Mouse (Mus musculus): Measurements from ENCODE around the gene Col27a1. TPM values are rescaled to one million over a fixed set of nuclear protein-coding genes. Genes with fewer than 3 reads are reported as not detected.
A peak's percentile ranks its signal among the peaks of the same experiment; 100 is the strongest.

The Col27a1 gene
- polyA plus RNA-seq, 1 experiment from 2014 or later = 32.6 TPM

MicroRNAs within 50 kb of the gene (microRNA counts, 519-probe panel; counts per million panel counts)
- 2,562 counts per million, percentile 53 among the panel's probes with 10 or more counts for microRNA mmu-miR-455

Small RNA genes within 50 kb of the gene (microRNA-seq; reads per million reads assigned to microRNA genes)
- 3,350 reads per million, percentile 85 among the genes with 10 or more reads in this experiment for gene Mir455

Other genes starting within 250 kb of the Col27a1 start
- 26.2 and 32.5 TPM in 2 replicates for gene Zfp618, start 248.4 kb upstream of the Col27a1 start, polyA plus RNA-seq (2015; fragmentation: Nextera tagmentation; extraction: Ambion mirVana)
- 0.50 and 2.8 TPM in 2 replicates for gene Ambp, start 59.2 kb upstream of the Col27a1 start, polyA plus RNA-seq (2015; fragmentation: Nextera tagmentation; extraction: Ambion mirVana)
- gene Kif12, start 41.9 kb upstream of the Col27a1 start, polyA plus RNA-seq (2015; fragmentation: Nextera tagmentation; extraction: Ambion mirVana) = 0.22 and 0.42 TPM in 2 replicates
- 57.2 and 75.5 TPM in 2 replicates for gene Orm1, start 130.6 kb downstream of the Col27a1 start, polyA plus RNA-seq (2015; fragmentation: Nextera tagmentation; extraction: Ambion mirVana)
- not detected in 2 replicates for gene Orm3, start 142.2 kb downstream of the Col27a1 start, polyA plus RNA-seq (2015; fragmentation: Nextera tagmentation; extraction: Ambion mirVana)
- 0.25 and 0.35 TPM in 2 replicates for gene Orm2, start 148.4 kb downstream of the Col27a1 start, polyA plus RNA-seq (2015; fragmentation: Nextera tagmentation; extraction: Ambion mirVana)
- 5.6 and 6.0 TPM in 2 replicates for gene Akna, start 189.3 kb downstream of the Col27a1 start, polyA plus RNA-seq (2015; fragmentation: Nextera tagmentation; extraction: Ambion mirVana)